Mouse (Mus musculus) forebrain, postnatal 0 days (tissue): ENCODE measurements around the gene Igfbpl1. TPM values are rescaled to one million over a fixed set of nuclear protein-coding genes. Genes with fewer than 3 reads are reported as not detected.

Experiments
- ATAC-seq: fragments of 200-750 bp; cut with Nextera tagmentation; 2 replicates; pipeline ENCODE4 v1.8.0; 2017; ENCODE audit warnings: mild to moderate bottlenecking, moderate library complexity
- DNase-seq: peaks from one replicate; pipeline ENCODE4 v3.0.0-alpha.2; 2015
- H3K27ac ChIP-seq: fragments of 300-500 bp; sonication (generic); 2 replicates; pipeline ENCODE4 v1.5.1; 2014; ENCODE audit warnings: low read depth, mild to moderate bottlenecking, antibody characterized with exemption, low read length, moderate library complexity, mixed read lengths
- H3K27me3 ChIP-seq: fragments of 300-500 bp; sonication (generic); 2 replicates; pipeline ENCODE4 v1.6.1; 2014; ENCODE audit warnings: mild to moderate bottlenecking, low read length, mixed read lengths; ENCODE audit not compliant: insufficient read depth
- H3K36me3 ChIP-seq: fragments of 300-500 bp; sonication (generic); 2 replicates; pipeline ENCODE4 v1.6.1; 2014; ENCODE audit warnings: mild to moderate bottlenecking, moderate library complexity; ENCODE audit not compliant: insufficient read depth
- H3K4me1 ChIP-seq: fragments of 300-500 bp; sonication (generic); 2 replicates; pipeline ENCODE4 v1.6.1; 2014; ENCODE audit warnings: antibody characterized with exemption; ENCODE audit not compliant: insufficient read depth
- H3K4me2 ChIP-seq: fragments of 300-500 bp; sonication (generic); 2 replicates; pipeline ENCODE4 v1.6.1; 2014; ENCODE audit warnings: low read depth, mild to moderate bottlenecking, moderate library complexity
- H3K4me3 ChIP-seq: fragments of 300-500 bp; sonication (generic); 2 replicates; pipeline ENCODE4 v1.5.1; 2014; ENCODE audit warnings: low read depth, low read length, mixed read lengths
- H3K9ac ChIP-seq: fragments of 300-500 bp; sonication (generic); 2 replicates; pipeline ENCODE4 v1.6.1; 2014; ENCODE audit warnings: mild to moderate bottlenecking
- H3K9me3 ChIP-seq: fragments of 300-500 bp; sonication (generic); 2 replicates; pipeline ENCODE4 v1.6.1; 2016; ENCODE audit warnings: low read length
- CTCF ChIP-seq: sonication (generic); IDR thresholded peaks from 2 replicates; pipeline ENCODE4 v1.5.1; 2016; ENCODE audit warnings: antibody characterized with exemption, control low read depth, low read depth
- WGBS: fragments of 180-500 bp; shearing (Covaris S2); extraction: QIAGEN DNeasy Blood & Tissue Kit; methylation state at CpG from one replicate; pipeline ENCODE4 v1.1.7; 2014; 5-methylcytosine and 5-hydroxymethylcytosine counted together
- polyA plus RNA-seq: library from polyadenylated mRNA; unstranded; fragments of >200 nt; fragmentation: Nextera tagmentation; extraction: Ambion mirVana; gene quantifications from 2 replicates; pipeline ENCODE4 v1.2.1, GENCODE M21; 2015
- total RNA-seq: library from RNA; depleted of rRNA; stranded (reverse); fragments of >200 nt; gene quantifications from 2 replicates; pipeline ENCODE4 v1.2.3, GENCODE M21; 2014; rRNA removed

Igfbpl1 gene
- total and polyA plus RNA-seq, 2 experiments from 2014 or later = 41.0 to 123 TPM

DNA sequence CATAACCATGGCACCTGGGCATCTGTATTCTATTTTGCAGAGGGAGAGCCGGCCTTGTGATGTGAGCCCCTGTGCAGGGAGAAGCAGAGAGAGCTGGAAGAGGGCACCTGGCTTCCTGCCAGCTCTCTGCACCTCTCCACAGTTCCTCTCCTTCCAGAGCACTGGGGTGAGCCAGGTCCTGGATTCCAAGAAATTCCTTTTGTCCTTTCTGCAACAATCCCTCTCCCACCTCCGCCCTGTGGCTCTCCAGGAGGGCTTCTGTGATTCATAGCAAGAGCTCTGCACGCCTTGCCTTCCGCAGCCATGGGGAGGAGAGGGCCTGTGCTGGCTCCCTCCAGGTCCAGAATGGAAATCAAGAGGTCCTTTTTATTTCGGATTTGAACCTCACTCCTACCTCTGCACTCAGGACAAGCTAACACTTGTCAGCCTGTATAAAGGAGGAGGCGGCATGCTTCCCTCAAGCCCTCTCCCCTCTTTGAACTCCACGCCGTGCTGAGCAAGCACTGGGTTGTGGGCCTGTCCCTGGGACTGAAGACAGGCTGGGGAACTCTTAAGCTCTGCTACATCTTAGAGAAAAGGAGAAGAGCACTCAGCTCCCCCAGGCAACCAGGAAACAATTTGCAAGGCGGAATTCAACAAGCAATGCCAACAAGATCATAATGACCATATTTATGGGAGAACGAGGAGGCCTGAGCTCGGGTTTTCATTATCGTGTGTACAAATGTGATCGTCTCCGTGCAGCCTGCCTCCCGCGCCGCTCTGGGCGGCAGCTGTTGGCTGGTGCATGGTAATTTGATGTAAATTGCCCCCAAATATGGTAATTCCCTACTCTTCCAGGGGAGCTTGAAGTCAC lies 63.2 kb downstream of the Igfbpl1 start:
- H3K4me1 ChIP-seq = peaks cover 34% of the 10 kb centered on the region
- DNase-seq = peak; percentile 73
- no peaks in the 10 kb centered on the region for H3K27me3 ChIP-seq
- no peaks in the 10 kb centered on the region for H3K9me3 ChIP-seq
- no peak overlapping the region for H3K9ac ChIP-seq
- peak overlapping the region; percentile 23 for H3K4me2 ChIP-seq
- peak overlapping the region; percentile 79 for H3K27ac ChIP-seq
- ATAC-seq = peak; percentile 79
- H3K4me3 ChIP-seq = no peak overlapping the region
- TF ChIP-seq CTCF = no peak
- H3K36me3 ChIP-seq = no peaks in the 10 kb centered on the region
- WGBS = 10% methylated on average over 18 of the region's 18 CpGs

GRCm38 (mm10) chr4:45762600-45762999 lies 64.1 kb downstream of the Igfbpl1 start:
- DNase-seq (no peak), ATAC-seq (no peak)
- Histone ChIP-seq H3K4me2 (no peak overlapping the region), H3K4me3 (no peak overlapping the region), H3K27ac (peak overlapping the region; percentile 79; the same call in 1 of the 2 replicates), H3K9ac (no peak overlapping the region), H3K36me3 (no peaks in the 10 kb centered on the region), H3K9me3 (no peaks in the 10 kb centered on the region), H3K27me3 (no peaks in the 10 kb centered on the region), H3K4me1 (peaks cover 30% of the 10 kb centered on the region)
- 81% methylated on average over 4 of the region's 4 CpGs for WGBS
- TF ChIP-seq CTCF = no peak

Other genes starting within 250 kb of the Igfbpl1 start
- gene Aldh1b1, start 27.9 kb downstream of the Igfbpl1 start, total RNA-seq = 56.4 and 57.6 TPM in 2 replicates
- gene Aldh1b1, start 27.9 kb downstream of the Igfbpl1 start, polyA plus RNA-seq = 37.1 and 39.2 TPM in 2 replicates
- gene Stra6l, start 21.7 kb upstream of the Igfbpl1 start, total RNA-seq = 0.29 and 0.46 TPM in 2 replicates
- 0.38 and 0.47 TPM in 2 replicates for gene Stra6l, start 21.7 kb upstream of the Igfbpl1 start, polyA plus RNA-seq
- 0.38 and 0.76 TPM in 2 replicates for gene Ccdc180, start 63.4 kb upstream of the Igfbpl1 start, total RNA-seq
- gene Ccdc180, start 63.4 kb upstream of the Igfbpl1 start, polyA plus RNA-seq = 0.28 and 0.51 TPM in 2 replicates
- 27.9 and 39.1 TPM in 2 replicates for gene Tdrd7, start 138.4 kb upstream of the Igfbpl1 start, total RNA-seq
- 15.1 and 21.3 TPM in 2 replicates for gene Tdrd7, start 138.4 kb upstream of the Igfbpl1 start, polyA plus RNA-seq
- gene Tmod1, start 212.0 kb upstream of the Igfbpl1 start, total RNA-seq = 0.92 and 1.0 TPM in 2 replicates
- gene Tmod1, start 212.0 kb upstream of the Igfbpl1 start, polyA plus RNA-seq = 1.7 and 1.8 TPM in 2 replicates